Mouse (Mus musculus): ENCODE data around the gene Slc5a5. TPM values are rescaled to one million over a fixed set of nuclear protein-coding genes. Genes with fewer than 3 reads are reported as not detected.

Slc5a5 gene
- polyA plus RNA-seq, 1 experiment: 1.4 TPM

DNA sequence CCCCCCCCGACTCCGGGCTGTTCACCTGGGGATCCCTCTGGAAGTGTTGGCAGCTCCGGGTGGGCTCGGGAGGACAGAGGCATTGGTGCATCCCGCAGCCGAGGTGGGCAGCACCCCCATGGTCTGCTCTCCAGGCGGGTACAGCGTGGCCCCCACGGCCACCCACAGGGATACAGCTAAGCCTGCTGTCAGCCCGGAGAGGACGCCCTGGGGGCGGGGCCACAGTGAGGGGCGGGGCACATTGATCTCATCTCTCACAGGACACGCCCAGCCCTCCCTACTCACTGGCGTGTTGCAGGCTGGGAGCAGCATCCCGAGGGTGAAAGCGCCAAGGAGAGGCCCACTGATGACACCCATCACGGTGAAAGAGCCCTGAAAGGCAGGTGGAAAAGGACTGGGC lies 4.9 kb downstream of the Slc5a5 start:
- Histone ChIP-seq H3K4me1 (replicated peaks; ENCODE audit: control insufficient read depth, insufficient read depth, low read length) (no peaks in the 10 kb centered on the region), H3K36me3 (ENCODE audit: control insufficient read depth, insufficient read depth, low read length) (no peaks in the 10 kb centered on the region), H3K4me3 (ENCODE audit: control insufficient read depth, insufficient read depth, low read length) (no peak overlapping the region), H3K27ac (ENCODE audit: control insufficient read depth, insufficient read depth, low read length) (no peak overlapping the region), H3K27me3 (ENCODE audit: control insufficient read depth, insufficient read depth, low read length) (peaks cover 4% of the 10 kb centered on the region; the same call in 1 of the 2 replicates)
- no peak for TF ChIP-seq POLR2A (IDR thresholded peaks at IDR 0.05; ENCODE audit: control insufficient read depth, extremely low read depth, insufficient read depth, low read length, poor library complexity)
- TF ChIP-seq CTCF (IDR thresholded peaks at IDR 0.05; ENCODE audit: borderline replicate concordance, control insufficient read depth, extremely low read depth, insufficient read depth, low read length, poor library complexity): no peak
- DNase-seq: no peak
- WGBS: 10% methylated on average over 17 of the region's 18 CpGs

DNA sequence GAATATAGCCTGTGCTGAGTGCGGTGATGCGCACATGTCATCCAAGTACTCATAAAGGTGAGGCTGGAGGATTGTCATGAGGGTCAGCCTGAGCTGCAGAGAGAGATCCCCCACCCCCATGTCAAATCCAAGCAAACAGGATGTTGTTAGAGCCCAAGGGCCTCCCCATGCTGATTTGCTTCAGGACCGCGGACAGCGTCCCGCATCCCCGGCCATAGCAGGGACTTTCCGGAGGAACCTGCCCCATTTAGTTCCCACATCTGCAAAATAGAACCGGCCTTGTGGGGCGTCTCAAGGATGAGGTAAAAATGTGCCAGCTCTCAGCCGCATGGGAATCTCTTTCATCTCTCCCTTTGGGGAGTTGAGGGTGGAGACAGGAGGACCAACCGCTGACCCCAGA lies 6.9 kb downstream of the Slc5a5 start:
- WGBS: 19% methylated on average over 12 of the region's 12 CpGs
- Histone ChIP-seq H3K27me3 (ENCODE audit: control insufficient read depth, insufficient read depth, low read length) (no peaks in the 10 kb centered on the region; the same call in 1 of the 2 replicates), H3K4me3 (ENCODE audit: control insufficient read depth, insufficient read depth, low read length) (no peak overlapping the region), H3K27ac (ENCODE audit: control insufficient read depth, insufficient read depth, low read length) (no peak overlapping the region), H3K4me1 (replicated peaks; ENCODE audit: control insufficient read depth, insufficient read depth, low read length) (no peaks in the 10 kb centered on the region), H3K36me3 (ENCODE audit: control insufficient read depth, insufficient read depth, low read length) (no peaks in the 10 kb centered on the region)
- no peak for DNase-seq
- no peak for TF ChIP-seq CTCF (IDR thresholded peaks at IDR 0.05; ENCODE audit: borderline replicate concordance, control insufficient read depth, extremely low read depth, insufficient read depth, low read length, poor library complexity)
- TF ChIP-seq POLR2A (IDR thresholded peaks at IDR 0.05; ENCODE audit: control insufficient read depth, extremely low read depth, insufficient read depth, low read length, poor library complexity): no peak

DNA sequence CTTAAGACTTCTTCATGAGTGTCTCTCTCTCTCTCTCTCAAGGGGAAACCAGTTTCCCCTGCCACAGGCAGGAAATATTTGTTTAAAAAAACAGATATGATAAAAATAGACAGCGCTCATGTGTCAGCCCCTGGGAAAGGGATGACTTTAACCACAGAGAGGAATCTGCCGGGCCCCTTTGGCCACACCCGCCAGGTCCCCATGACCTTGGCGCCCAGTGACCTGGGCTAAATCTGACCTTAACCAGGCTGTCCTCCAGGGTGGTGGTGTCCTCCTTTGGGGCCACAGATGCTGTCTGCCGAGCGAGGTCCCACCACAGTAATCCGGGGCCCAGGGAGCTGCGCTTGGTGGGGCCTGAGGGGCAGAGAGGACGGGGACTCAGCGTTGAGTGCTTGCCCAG lies 7.9 kb downstream of the Slc5a5 start:
- no peaks in the 10 kb centered on the region; the same call in 1 of the 2 replicates for H3K27me3 ChIP-seq (ENCODE audit: control insufficient read depth, insufficient read depth, low read length)
- 35% methylated on average over 10 of the region's 10 CpGs for WGBS
- H3K36me3 ChIP-seq (ENCODE audit: control insufficient read depth, insufficient read depth, low read length): no peaks in the 10 kb centered on the region
- H3K4me1 ChIP-seq (replicated peaks; ENCODE audit: control insufficient read depth, insufficient read depth, low read length): peaks cover 8% of the 10 kb centered on the region
- no peak for DNase-seq
- no peak overlapping the region for H3K27ac ChIP-seq (ENCODE audit: control insufficient read depth, insufficient read depth, low read length)
- H3K4me3 ChIP-seq (ENCODE audit: control insufficient read depth, insufficient read depth, low read length): no peak overlapping the region
- TF ChIP-seq POLR2A (IDR thresholded peaks at IDR 0.05; ENCODE audit: control insufficient read depth, extremely low read depth, insufficient read depth, low read length, poor library complexity): no peak
- TF ChIP-seq CTCF (IDR thresholded peaks at IDR 0.05; ENCODE audit: borderline replicate concordance, control insufficient read depth, extremely low read depth, insufficient read depth, low read length, poor library complexity): no peak

DNA sequence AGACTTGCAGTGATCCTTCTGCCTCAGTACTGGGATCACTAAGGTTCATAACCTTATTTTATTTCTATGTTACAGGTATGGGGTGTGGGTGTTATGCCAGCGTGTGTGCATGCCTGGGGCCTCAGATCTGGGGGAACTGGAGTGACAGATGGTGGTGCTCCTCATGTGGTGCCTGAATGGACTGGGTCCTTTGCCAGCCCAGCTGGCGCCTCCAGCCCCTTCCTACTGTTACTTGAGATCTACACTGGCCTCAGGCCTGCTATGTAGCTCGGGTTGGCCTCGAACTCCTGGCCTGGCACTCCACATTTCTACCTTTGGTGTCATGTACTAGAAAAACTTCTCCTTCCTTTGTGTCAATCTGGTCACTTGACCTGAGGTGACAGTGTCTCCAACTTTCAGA lies 8.4 kb downstream of the Slc5a5 start:
- no peak overlapping the region for H3K4me3 ChIP-seq (ENCODE audit: control insufficient read depth, insufficient read depth, low read length)
- no peaks in the 10 kb centered on the region for H3K36me3 ChIP-seq (ENCODE audit: control insufficient read depth, insufficient read depth, low read length)
- 60% methylated on average over 4 of the region's 4 CpGs for WGBS
- H3K27me3 ChIP-seq (ENCODE audit: control insufficient read depth, insufficient read depth, low read length): no peaks in the 10 kb centered on the region; the same call in 1 of the 2 replicates
- H3K27ac ChIP-seq (ENCODE audit: control insufficient read depth, insufficient read depth, low read length): no peak overlapping the region
- no peak for TF ChIP-seq POLR2A (IDR thresholded peaks at IDR 0.05; ENCODE audit: control insufficient read depth, extremely low read depth, insufficient read depth, low read length, poor library complexity)
- TF ChIP-seq CTCF (IDR thresholded peaks at IDR 0.05; ENCODE audit: borderline replicate concordance, control insufficient read depth, extremely low read depth, insufficient read depth, low read length, poor library complexity): no peak
- no peak for DNase-seq
- peaks cover 8% of the 10 kb centered on the region for H3K4me1 ChIP-seq (replicated peaks; ENCODE audit: control insufficient read depth, insufficient read depth, low read length)

DNA sequence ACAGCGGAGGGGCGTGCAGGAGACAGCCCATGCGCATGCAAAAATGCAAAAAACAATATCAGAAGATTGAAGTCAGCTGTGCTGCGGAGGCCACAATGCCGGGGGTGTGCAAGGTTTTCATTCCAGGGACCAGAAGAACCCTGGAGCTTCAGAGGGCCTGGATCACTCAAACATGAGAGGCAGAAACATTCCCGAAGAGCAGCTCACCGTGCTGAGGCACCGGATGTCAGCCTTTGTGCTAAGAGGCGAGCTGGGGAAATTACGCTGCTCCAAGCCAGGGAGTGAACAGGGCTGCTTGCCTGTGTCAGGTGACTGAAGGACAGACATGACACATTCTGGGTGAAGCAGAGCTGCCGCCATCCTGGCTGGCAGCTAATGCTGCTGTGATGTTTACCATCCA lies 12.0 kb downstream of the Slc5a5 start:
- Histone ChIP-seq H3K27me3 (ENCODE audit: control insufficient read depth, insufficient read depth, low read length) (no peaks in the 10 kb centered on the region), H3K4me3 (ENCODE audit: control insufficient read depth, insufficient read depth, low read length) (no peak overlapping the region), H3K36me3 (ENCODE audit: control insufficient read depth, insufficient read depth, low read length) (no peaks in the 10 kb centered on the region), H3K27ac (ENCODE audit: control insufficient read depth, insufficient read depth, low read length) (no peak overlapping the region; the same call in 1 of the 2 replicates), H3K4me1 (replicated peaks; ENCODE audit: control insufficient read depth, insufficient read depth, low read length) (peaks cover 8% of the 10 kb centered on the region)
- 63% methylated on average over 11 of the region's 11 CpGs for whole genome bisulfite sequencing
- TF ChIP-seq CTCF (IDR thresholded peaks at IDR 0.05; ENCODE audit: borderline replicate concordance, control insufficient read depth, extremely low read depth, insufficient read depth, low read length, poor library complexity) (no peak), POLR2A (IDR thresholded peaks at IDR 0.05; ENCODE audit: control insufficient read depth, extremely low read depth, insufficient read depth, low read length, poor library complexity) (no peak)
- no peak for DNase-seq

DNA sequence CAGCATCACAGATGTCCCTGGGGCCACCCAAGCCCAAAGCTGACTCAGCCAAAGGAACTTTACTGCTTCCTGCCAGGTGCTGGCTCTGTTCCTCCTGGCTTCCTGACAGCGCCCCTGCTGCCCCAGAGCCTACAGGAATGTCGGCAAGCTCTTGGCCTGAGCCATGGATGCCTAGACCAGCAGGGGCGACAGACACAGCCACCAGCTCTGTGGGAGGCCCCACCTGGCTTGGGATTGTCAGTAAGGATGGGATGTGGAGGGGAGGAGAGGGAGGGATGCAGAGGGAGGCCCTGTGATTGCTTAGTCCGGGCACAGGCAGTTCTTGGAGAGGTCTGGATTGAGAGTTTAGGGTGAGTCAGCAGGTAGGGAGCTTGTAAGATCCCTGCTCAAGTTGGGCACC lies 12.4 kb downstream of the Slc5a5 start:
- H3K27ac ChIP-seq (ENCODE audit: control insufficient read depth, insufficient read depth, low read length): no peak overlapping the region
- H3K4me1 ChIP-seq (replicated peaks; ENCODE audit: control insufficient read depth, insufficient read depth, low read length): peaks cover 8% of the 10 kb centered on the region
- TF ChIP-seq POLR2A (IDR thresholded peaks at IDR 0.05; ENCODE audit: control insufficient read depth, extremely low read depth, insufficient read depth, low read length, poor library complexity): no peak
- no peak for TF ChIP-seq CTCF (IDR thresholded peaks at IDR 0.05; ENCODE audit: borderline replicate concordance, control insufficient read depth, extremely low read depth, insufficient read depth, low read length, poor library complexity)
- no peak overlapping the region for H3K4me3 ChIP-seq (ENCODE audit: control insufficient read depth, insufficient read depth, low read length)
- 12% methylated on average over 4 of the region's 4 CpGs for WGBS
- no peaks in the 10 kb centered on the region for H3K27me3 ChIP-seq (ENCODE audit: control insufficient read depth, insufficient read depth, low read length)
- no peak for DNase-seq
- no peaks in the 10 kb centered on the region for H3K36me3 ChIP-seq (ENCODE audit: control insufficient read depth, insufficient read depth, low read length)

DNA sequence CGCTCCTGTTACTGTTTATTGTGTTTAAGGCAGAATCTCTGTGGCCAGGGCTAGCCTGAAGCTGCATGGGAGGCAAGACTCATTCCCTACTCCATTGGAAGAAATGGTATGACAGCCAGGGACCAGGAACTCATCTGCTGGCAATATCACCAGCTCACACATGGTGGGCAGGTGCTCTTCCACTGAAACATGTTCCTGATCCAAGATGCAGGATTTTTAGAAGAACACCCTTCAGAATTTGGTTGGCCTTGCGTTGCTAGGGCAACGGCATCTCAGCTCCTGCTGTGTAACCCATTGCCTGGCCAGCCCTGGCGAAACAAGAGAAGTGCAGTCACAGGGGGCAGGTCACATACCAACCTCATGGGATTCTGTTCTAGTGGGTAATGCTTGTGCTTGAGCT lies 13.1 kb downstream of the Slc5a5 start:
- no peaks in the 10 kb centered on the region for H3K27me3 ChIP-seq (ENCODE audit: control insufficient read depth, insufficient read depth, low read length)
- no peak overlapping the region for H3K27ac ChIP-seq (ENCODE audit: control insufficient read depth, insufficient read depth, low read length)
- TF ChIP-seq CTCF (IDR thresholded peaks at IDR 0.05; ENCODE audit: borderline replicate concordance, control insufficient read depth, extremely low read depth, insufficient read depth, low read length, poor library complexity) (no peak), POLR2A (IDR thresholded peaks at IDR 0.05; ENCODE audit: control insufficient read depth, extremely low read depth, insufficient read depth, low read length, poor library complexity) (no peak)
- DNase-seq: no peak
- no peaks in the 10 kb centered on the region for H3K36me3 ChIP-seq (ENCODE audit: control insufficient read depth, insufficient read depth, low read length)
- no peak overlapping the region for H3K4me3 ChIP-seq (ENCODE audit: control insufficient read depth, insufficient read depth, low read length)
- H3K4me1 ChIP-seq (replicated peaks; ENCODE audit: control insufficient read depth, insufficient read depth, low read length): peaks cover 8% of the 10 kb centered on the region
- 81% methylated on average over 4 of the region's 4 CpGs for WGBS

Measured in thymus, adult 2 months (tissue).